Mouse (Mus musculus): ENCODE measurements around the gene Otop2.
A peak's percentile ranks its signal among the peaks of the same experiment; 100 is the strongest.

Otop2 gene

DNA sequence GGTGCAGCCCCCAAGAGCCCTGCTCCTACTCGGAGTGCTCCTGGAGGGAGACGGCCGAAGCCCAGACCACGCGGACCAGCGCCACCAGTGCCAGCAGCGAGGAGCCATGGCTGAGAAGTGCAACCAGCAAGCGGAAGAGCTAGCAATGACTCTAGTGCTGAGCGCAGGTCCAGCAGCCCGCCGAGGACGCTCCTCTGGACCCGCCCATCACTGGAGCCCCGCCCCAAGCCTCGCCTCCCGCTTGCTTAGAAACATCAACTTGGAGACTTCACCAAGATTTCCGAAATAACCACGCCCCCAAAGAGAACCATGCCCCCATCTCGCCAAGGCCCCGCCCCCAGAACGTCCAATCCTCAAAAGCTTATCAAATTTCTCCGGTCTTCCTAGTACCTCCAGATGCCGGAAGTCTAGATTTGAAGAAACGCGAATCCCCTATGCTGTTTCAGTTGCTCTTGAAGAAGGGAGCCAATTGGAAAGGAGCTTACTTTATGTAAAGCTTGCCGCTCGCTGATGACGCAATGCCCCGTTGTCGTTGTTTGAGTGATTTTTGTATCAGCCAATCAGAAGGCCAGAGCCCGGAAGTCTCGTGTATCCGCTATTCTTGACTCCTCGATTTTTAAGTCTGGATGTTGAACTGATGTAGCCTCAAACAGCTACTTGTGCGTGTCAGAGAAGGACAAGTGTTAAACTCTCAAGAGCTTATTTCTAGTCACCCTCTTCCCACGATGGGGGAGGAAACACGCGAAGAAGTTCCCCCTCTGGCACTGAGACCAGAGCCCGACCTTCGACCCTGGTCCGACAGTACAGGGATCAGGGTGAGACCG is 30.0 kb upstream of the Otop2 start, which contains the start of gene Fdxr:
Fdxr (minus strand) TSS at position 271 of the 824 bp plus-strand sequence.
- peak; percentile 99 for DNase-seq

DNA sequence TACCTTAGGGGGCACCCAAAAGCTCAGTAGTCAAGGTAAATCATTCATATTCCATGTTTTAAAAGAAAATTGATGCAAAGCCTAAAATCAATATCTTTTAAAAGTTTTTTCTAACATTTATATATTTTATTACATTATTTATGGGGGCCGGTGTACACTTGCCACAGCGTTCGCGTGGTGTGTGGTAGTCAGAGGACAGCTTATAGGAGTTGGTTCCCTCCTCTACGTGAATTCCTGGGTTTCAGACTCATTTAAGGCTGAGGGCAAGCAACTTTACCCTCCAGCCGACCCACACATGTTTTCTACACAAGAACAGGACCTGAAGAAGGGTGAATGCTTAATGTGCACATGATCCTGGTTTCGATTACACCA is 29.4 kb upstream of the Otop2 start:
- no peak for DNase-seq

DNA sequence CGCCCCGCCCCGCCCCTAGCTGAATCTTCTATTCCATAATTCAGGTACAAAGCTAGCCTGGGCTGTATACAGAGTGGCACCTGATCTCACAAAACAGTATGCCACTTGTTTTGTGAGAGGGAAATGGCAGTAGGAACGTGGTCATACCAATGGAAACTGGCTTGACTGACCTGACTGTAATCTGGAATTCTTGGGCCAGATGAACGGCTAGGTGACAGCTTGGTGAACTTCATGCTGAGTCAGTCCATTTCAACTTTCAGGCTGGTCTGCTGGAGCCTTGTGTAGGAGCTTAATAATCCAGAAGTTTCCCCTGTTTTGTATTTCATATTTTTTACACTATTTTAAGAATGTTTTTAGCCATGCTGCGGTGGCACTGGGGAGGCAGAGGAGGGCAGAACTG is 28.8 kb upstream of the Otop2 start:
- no peak for DNase-seq

DNA sequence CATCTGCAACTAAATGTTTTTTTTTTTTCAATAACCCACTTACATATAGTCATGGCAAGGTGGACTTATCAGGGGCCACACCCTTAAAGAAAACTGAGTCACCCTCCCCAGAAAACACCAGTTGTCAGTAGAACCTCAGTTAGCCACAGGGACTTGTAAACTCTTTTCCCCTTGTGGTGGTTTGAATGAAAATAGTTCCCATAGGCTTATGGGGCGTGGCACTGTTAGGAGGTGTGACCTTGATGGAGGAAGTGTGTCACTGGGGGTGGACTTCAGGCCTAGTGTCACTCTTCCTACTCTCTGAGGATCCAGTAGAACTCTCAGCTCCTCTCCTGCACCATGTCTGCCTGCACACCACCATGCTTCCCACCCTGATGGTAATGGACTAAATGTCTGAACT is 27.2 kb upstream of the Otop2 start:
- DNase-seq: no peak

DNA sequence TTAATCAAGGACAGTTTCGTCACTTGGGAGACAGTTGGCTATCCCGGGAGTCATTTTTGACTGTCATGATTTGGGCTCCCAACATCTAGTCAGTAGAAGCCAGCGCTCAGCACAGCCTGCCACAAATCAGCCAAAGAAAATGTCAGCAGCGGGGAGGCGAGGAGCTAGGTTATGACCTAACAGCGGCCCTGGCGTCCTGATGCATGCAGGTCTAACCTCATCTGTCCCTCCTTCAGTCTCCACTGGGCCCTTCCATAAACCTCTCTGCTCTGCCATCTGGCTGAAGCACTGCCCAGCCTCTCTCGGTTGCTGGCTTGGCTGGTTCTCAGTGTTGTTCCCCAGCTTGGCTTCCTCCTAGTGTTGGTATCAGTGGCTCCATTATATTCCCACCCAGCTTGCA is 24.7 kb upstream of the Otop2 start:
- DNase-seq: no peak

DNA sequence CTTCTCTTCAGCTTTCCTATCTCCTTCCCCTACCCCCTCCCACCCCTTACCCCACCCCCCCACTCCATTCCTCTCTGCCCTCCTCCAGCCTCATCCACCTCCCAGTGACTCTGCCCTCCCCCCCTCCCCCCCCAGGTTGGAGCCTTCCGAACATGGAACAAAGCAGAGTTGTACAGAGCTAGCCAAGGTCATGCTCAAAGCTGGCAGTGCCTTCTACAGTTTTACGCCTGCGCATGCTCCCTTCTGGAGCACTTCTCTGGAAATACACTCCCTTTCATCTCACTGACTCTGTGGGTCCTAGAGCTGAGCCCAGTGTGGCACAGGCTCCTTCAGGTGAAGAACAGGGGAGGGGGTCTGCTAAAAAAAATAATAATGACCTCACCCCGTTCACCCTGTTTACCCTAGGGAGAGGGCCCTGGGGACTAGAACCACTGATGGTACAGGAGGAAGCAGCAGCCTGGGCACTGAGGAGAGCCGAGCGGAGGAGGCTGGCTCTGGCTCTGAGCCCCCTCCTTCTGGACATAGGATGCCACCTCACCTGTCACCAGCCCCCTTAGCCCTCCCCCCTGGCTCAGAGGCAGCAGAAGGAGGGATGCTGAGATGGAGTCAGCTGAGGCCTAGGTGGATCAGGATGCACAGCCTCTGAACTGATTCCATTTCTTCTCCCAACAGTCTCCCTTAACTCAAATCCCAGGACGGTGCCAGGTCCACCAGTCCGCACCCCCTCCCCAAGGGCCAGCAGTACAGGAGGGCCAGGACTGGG is 24.1 kb upstream of the Otop2 start:
- DNase-seq: no peak

DNA sequence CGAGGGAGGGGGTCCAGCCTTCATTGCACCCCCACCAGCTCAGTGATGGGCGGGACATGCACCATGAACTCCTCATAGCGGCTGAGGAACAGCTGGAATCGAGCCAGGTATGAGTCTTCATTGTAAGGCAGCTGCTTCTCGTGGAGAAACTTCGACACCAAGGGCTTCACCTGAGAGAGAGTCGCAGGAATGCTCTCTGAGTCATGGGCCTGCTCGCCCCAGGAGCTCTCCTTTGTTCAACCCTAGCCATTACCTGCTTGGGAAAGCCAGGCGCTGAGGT is 23.5 kb upstream of the Otop2 start:
- no peak for DNase-seq

DNA sequence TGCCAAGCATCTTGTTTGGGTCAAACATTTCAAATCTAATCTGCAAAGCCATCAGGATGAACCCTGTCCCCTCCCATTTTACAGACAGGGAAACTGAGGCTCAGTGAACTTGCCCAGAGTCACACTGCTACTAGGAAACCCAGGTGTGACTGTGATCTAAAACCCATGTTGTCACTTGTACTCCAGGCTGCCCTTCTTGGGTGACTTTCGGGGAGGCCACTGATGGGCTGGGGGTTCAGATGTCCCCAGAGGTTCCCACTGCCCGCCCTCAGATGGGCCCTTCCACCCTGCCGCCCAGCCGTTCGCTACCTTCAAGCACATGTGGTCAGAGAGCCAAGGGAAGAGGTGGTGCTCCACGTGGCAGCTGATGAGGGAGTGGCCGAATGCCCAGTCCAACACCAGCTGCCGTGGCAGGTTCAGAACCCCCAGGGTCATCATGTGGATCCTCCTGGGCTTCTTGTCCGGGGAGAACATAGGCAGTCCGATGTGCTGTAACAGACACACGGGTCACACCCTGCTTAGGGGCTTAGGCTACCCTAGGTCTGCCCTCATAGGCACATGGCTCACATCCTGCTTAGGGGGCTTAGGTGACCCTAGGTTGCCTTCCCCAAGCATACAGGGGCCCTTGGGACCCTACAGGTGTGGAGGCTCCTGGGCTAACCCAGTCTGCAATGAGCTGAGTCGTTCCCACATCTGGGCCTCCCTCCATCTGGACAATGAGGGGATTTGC is 22.9 kb upstream of the Otop2 start:
- no peak for DNase-seq

DNA sequence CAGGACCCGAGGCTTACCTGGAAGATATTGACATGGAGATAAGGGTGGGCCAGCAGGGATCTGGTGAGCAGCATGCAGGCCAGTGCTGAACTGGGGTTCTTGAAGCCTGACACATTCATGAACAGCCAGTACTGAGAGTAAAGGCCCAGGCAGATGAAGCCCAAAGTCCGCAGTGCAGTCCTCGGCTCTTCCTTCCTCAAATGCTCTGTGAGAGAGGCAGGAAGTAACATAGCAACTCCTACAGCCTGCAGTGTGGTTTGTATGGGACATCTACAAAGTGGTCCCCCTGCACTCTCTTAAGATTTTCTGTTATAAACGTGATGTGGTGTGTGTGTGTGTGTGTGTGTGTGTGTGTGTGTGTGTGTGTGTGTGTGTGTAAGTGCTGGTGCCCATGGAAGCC is 21.7 kb upstream of the Otop2 start:
- DNase-seq: no peak

DNA sequence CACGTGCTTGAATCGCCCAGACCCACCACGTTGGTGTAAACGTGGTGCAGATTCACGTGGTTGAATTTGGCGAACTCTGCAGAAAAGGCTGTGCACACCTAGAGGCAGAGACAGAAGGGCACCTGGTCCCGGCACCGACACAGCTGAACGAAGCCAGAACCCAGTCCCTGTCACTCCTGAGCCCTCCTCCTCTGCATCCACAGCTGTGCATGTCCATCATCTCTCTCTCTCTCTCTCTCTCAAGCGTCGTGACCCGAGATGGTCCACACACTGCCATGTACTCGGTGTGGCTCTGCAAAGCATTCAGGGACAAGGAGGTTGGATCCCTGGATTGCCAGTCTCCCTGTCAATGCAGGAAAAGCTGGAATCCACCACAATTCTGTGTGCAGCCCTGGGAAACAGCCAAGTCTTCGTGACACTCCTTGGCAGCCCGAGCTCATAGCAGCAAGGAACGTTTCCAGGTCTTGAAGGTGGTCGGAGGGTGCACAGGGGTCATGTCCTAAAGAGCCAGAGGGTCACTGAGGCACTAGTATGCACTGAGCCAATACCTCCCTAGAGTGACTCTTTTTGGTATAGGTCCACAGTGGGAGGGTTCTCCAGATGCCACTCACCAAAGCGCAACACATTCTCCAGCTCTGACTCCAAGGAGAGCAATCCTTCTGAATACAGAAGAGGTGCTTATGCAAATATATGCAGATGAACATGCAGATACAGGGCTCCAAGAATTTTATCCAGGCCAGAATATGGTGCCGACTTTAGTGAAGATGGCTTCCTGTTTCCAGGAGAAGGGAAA is 20.6 kb upstream of the Otop2 start:
- no peak for DNase-seq

DNA sequence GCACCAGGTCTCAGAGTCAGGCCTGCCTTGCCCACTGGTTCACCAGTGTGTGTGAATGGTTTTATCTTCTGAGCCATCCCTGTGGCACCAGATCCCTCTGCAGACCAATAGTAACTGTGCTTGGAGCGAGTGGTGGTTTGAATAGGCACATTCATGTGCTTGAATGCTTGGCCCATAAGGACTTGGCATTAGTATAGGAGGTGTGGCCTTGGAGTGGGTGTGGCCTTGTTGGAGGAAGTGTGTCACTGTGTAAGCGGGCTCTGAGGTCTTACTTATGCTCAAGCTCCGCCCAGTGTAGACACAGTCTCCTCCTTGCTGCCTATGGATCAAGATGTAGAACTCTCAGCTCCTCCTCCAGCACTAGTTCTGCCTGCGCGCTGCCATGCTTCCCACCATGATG is 19.6 kb upstream of the Otop2 start:
- no peak for DNase-seq

DNA sequence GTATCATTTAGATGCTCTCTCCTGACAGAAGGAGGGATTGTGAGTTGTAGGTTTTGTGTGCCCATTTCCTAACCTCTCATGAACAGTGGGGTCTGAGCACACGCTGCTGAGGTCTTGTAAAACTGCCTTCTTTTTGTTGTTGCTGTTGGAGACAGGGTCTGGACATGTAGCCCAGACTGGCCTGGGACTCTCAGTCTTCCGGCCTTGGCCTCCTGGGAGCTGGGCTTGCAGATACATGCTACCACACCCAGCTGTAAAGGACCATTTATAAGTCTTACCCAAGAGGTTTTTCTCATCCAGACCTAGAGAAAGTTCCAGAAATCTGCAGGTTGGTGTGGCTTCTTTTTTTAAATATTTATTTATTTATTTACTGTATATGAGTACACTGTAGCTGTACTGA is 18.7 kb upstream of the Otop2 start:
- DNase-seq: no peak

DNA sequence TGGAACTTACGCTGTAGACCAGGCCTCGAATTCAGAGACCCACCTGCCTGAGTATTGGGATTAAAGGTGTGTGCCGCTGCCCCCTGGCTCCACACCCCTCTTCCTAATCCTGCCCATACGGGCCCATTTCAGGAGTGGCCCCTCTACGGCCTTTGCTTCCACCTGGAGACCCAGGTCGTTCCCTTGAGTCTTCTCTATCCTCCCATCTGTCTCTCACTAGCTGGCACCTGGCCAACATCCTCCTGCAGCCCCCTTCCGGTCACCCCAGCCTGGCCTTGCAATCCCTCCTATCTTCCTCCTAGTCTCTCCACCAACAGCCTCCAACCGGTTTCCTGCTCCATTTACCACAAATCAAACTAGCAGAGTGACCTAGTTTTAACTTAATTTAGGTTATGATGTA is 17.1 kb upstream of the Otop2 start:
- DNase-seq: no peak

DNA sequence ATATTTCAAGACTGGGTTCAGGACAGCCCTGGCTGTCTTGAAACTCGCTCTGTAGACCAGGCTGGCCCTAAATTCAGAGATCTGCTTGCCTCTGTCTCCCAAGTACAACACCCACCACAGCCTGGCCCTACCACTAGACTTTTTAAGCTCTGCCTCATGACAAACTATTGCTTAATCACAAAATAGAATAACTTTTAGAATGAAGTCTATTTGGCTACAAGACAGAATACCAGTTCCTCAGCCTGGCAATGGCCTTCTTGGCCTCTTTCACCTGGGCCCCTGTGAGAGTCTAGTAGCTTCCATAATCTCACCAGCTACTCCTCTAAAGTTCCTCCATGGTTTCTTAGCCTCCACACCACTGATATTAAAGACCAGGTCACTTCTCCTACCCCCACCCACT is 16.6 kb upstream of the Otop2 start:
- DNase-seq: no peak

DNA sequence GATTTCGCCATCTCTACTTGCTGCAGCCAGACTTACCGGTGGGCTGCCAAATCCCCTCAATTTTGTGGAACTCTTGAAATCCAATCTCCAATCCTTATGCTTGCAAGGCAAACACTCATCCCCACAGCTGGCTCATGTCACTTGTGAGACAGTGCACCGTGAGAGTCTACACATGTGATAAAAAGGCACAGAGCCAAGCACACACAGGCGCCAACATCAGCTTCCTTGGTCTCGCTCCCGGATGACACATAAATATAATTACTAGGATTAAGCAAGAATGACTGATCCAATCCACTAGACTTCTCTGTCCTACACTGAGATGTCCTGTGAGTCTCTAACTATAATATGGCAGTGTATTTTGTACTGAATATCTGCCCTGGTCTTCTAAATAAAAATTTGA is 16.0 kb upstream of the Otop2 start:
- DNase-seq: peak; percentile 68

DNA sequence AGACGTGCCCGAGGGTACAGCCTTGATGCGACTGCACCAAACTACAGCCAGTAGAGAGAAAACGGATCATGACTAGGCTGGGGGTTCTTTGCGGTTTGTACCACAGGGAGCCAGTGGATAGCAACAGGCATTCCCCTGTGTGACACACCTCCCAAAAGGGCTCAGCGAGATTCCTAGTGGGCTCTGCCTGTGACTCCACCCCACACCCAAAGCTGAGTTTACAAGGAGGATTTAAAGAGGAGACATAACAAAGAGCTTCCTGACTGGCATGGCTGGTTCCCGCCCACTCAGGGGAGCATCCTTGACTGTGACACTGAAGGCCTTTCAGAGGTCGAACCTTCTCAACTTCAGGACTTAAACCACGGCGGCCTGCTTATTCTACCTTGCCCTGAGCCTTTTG is 15.5 kb upstream of the Otop2 start:
- no peak for DNase-seq

DNA sequence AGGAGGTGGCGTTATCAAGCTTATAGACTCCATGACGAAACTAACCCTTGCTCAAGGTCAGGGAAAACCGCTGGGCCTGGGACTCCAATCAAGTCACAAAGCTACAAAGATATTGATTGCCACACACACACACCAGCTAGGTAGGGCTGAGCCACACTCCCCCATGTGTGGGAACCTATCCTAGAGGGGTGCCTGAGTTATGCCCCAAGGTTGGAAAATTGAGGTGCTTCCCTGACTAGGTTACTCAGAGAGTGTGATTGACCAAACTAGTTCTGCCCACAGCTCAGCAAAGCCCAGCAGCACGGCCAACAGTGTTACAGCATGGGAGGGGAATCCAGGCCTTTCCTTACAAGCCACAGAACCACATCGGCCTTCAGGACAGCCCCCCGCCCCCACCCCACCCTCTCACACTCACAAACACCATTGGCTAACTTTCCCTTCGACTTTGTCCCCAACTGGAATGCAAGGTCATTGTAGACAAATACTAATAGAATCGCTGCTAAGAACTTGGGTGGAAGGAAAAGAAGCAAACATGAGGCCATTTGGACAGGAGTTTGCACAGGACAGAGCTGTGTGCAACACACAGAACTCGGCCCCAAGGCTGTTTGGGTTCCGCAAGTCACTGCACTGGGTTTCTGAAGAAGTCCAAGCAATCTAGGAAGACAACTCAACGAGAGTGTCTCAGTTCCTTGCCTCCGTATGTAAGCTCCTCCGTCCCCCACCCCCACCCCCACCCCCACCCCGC is 14.2 kb upstream of the Otop2 start:
- DNase-seq: peak; percentile 57

DNA sequence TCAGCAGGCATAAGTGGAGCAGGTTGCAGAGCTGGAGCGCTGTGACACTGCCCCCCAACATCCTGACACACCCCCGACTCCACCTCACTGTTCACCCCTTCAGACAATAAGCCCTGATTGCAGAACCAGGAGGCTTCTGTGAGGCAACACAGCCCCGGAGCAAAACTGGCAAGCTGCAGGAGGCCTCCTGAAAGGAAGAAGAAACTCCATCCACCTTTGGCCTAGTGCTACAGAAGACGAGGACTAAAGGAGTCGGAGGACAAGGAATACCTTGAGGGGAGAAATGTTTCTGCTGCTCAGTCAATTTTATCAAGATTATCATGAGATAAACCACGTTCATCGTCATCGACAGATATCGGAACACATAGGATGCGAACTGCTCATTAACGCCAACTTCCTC is 11.0 kb upstream of the Otop2 start:
- DNase-seq: no peak

DNA sequence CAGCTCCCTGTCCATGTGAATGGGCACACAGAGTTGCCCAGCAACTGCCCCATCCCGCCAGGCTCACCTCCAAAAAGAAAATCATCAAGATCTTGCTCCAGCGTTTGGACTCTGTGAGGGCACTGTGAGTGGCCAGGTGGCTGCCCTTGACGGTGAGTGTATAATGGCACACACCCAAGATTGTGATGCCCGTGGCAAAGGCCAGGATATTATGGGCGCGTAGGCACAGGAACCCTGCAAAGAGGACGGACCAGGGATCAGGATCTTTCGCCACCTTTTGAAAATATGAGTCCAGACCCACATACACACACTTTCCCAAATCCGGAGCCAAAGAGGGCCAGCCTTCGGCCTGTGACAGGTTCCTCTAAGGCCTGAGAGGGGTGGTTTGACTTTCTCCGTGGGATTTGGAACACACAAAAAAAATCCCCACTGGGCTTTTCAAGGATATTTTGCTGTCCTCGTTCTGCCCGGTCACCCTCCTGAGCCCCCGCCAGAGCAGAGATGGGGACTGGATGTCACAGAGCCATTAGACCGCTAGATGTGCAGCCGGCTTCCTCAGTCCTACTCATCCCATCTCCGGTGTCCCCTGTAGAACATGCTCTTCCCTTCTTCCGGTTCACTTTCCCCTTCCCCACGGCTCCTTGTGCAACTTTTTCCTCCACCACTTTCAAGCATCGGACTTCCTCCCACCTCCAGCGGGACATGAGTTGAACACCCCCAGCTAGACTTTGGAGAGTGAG is 10.3 kb upstream of the Otop2 start:
- DNase-seq: peak; percentile 63

DNA sequence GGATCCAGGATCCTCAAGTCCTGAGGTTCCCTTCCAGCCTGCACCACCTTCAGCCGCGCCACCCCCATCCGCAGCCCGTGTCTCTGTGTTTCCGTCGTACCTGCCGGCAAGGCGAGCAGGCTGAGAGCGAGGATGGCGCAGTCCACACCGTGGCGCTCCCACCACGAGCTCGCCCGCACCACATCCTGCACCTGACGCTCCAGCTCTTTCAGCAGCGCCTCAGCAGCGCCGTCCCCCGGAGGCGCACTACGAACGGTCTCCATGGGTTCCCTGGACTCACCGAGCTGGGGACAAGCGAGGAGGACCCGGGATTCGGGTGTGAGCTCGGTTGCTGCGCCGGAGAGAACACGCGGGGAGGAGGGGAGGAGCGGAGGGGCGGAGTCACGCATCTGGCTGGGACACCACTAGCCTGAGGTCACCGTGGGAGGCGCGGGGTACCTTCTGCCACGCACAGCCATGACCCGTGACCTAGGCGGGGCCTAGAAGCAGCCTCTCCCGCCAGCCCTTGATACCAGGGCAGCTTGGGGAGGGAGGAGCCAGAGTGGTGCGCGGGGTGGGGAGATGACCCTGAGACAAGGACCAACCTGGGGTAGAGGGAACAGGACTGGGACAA is 9.6 kb upstream of the Otop2 start, which contains the start of gene Fads6:
Fads6 (minus strand) TSS at position 450 of the 613 bp plus-strand sequence.
- DNase-seq: peak; percentile 82

DNA sequence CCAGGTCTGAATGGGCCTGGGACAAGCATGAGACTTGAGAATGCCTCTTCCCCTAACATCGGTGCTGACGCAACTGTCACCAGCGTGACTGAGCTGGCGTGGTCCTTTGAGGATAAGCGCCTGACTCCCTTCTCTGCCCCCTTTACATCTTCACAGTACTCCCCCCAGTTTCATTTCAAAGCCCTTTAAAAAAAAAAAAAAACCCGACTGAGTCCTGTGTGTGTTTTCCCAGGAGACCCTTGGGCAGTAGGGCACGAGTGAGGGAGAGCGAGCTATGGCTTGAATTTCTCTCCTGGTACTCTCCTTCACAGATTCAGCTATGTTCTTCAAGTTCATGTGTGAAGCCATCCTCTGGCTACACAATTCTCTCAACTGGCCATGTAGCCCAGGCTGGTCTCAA is 8.8 kb upstream of the Otop2 start:
- DNase-seq: no peak

Measured in kidney, adult 11 months (tissue).